Mouse (Mus musculus) heart, embryonic 12.5 days (tissue): ENCODE measurements around the gene Asb10. TPM values are rescaled to one million over a fixed set of nuclear protein-coding genes. Genes with fewer than 3 reads are reported as not detected.
"Not testable (repeated sequence)": the region's sequence is repeated elsewhere in the genome, so short reads cannot be mapped to it uniquely, and the experiment has no call there.

ENCODE experiments used
- ATAC-seq: fragments of 200-750 bp; cut with Nextera tagmentation; 2 replicates; pipeline ENCODE4 v1.8.0; 2017; ENCODE audit warnings: moderate TSS enrichment, moderate library complexity; ENCODE audit not compliant: insufficient number of reproducible peaks, low FRiP score
- H3K27ac ChIP-seq: fragments of 300-500 bp; sonication (generic); 2 replicates; pipeline ENCODE4 v1.5.1; 2016; ENCODE audit warnings: mild to moderate bottlenecking, moderate library complexity; ENCODE audit not compliant: poor library complexity, severe bottlenecking
- H3K27me3 ChIP-seq: fragments of 300-500 bp; sonication (generic); replicated peaks from 2 replicates; pipeline ENCODE4 v1.6.1; 2016; ENCODE audit warnings: mild to moderate bottlenecking, moderate library complexity
- H3K36me3 ChIP-seq: fragments of 300-500 bp; sonication (generic); 2 replicates; pipeline ENCODE4 v1.6.1; 2016; ENCODE audit warnings: mild to moderate bottlenecking, moderate library complexity
- H3K4me1 ChIP-seq: fragments of 300-500 bp; sonication (generic); replicated peaks from 2 replicates; pipeline ENCODE4 v1.6.1; 2016; ENCODE audit warnings: mild to moderate bottlenecking
- H3K4me2 ChIP-seq: fragments of 300-500 bp; sonication (generic); 2 replicates; pipeline ENCODE4 v1.6.1; 2016; ENCODE audit warnings: mild to moderate bottlenecking, moderate library complexity
- H3K4me3 ChIP-seq: fragments of 300-500 bp; sonication (generic); 2 replicates; pipeline ENCODE4 v1.5.1; 2016; ENCODE audit warnings: mild to moderate bottlenecking
- H3K9ac ChIP-seq: fragments of 300-500 bp; sonication (generic); 2 replicates; pipeline ENCODE4 v1.6.1; 2016; ENCODE audit warnings: mild to moderate bottlenecking, moderate library complexity
- H3K9me3 ChIP-seq: fragments of 300-500 bp; sonication (generic); replicated peaks from 2 replicates; pipeline ENCODE4 v1.6.1; 2016; ENCODE audit warnings: mild to moderate bottlenecking, moderate library complexity
- WGBS: fragments of 180-500 bp; shearing (Covaris S2); methylation state at CpG from one replicate; pipeline ENCODE4 v1.1.7; 2016; 5-methylcytosine and 5-hydroxymethylcytosine counted together
- polyA plus RNA-seq: library from polyadenylated mRNA; unstranded; fragments of >200 nt; fragmentation: Nextera tagmentation; extraction: Ambion mirVana; gene quantifications from 2 replicates; pipeline ENCODE4 v1.2.1, GENCODE M21; 2016

Gene Asb10
- polyA plus RNA-seq, 1 experiment from 2014 or later: 4.7 TPM

- Histone ChIP-seq H3K9me3 (0 out of 2 replicates have a peak, but pooled peaks cover 4% of the 10 kb centered on the region), H3K4me1 (no peaks in the 10 kb centered on the region), H3K27me3 (peaks cover 15% of the 10 kb centered on the region; the same call in 1 of the 2 replicates), H3K9ac (no peak within 1 kb of the TSS), H3K4me3 (no peak within 1 kb of the TSS), H3K27ac (no peak within 1 kb of the TSS), H3K36me3 (no peaks in the 10 kb centered on the region), H3K4me2 (no peak within 1 kb of the TSS)
- WGBS: 59% methylated on average over 2 of the region's 2 CpGs
- ATAC-seq: no peak
These were observed 15.9 kb upstream of the Asb10 start, which contains the start of gene 4931409K22Rik for GRCm38 (mm10) chr5:24556709-24557108. Gene 4931409K22Rik (minus strand): TSS chr5:24556809.

- peaks cover 26% of the 10 kb centered on the region for H3K27me3 ChIP-seq
- H3K4me3 ChIP-seq, H3K4me2 ChIP-seq, H3K9me3 ChIP-seq, ATAC-seq, H3K36me3 ChIP-seq, H3K27ac ChIP-seq, H3K9ac ChIP-seq, H3K4me1 ChIP-seq: not testable (repeated sequence)
- WGBS: 88% methylated on average over 7 of the region's 7 CpGs
These were observed 14.6 kb upstream of the Asb10 start for GRCm38 (mm10) chr5:24555335-24555734.

GRCm38 (mm10) chr5:24553621-24554244 lies 13.0 kb upstream of the Asb10 start:
- no peaks in the 10 kb centered on the region for H3K36me3 ChIP-seq
- no peak for ATAC-seq
- H3K27me3 ChIP-seq: peaks cover 40% of the 10 kb centered on the region
- H3K4me3 ChIP-seq: no peak overlapping the region
- H3K27ac ChIP-seq: no peak overlapping the region
- peaks cover 9% of the 10 kb centered on the region for H3K4me1 ChIP-seq
- H3K9me3 ChIP-seq: 0 out of 2 replicates have a peak, but pooled peaks cover 4% of the 10 kb centered on the region
- 60% methylated on average over 5 of the region's 5 CpGs for WGBS
- H3K4me2 ChIP-seq: no peak overlapping the region
- H3K9ac ChIP-seq: no peak overlapping the region

GRCm38 (mm10) chr5:24551317-24551688 lies 10.5 kb upstream of the Asb10 start:
- 46% methylated on average over 2 of the region's 2 CpGs for WGBS

GRCm38 (mm10) chr5:24550598-24551316 lies 10.0 kb upstream of the Asb10 start:
- Histone ChIP-seq H3K36me3 (no peaks in the 10 kb centered on the region), H3K9ac (no peak overlapping the region), H3K9me3 (0 out of 2 replicates have a peak, but pooled peaks cover under 1% of the 10 kb centered on the region), H3K27me3 (peaks cover 40% of the 10 kb centered on the region), H3K4me1 (peaks cover 9% of the 10 kb centered on the region), H3K4me2 (peak overlapping the region; percentile 41), H3K4me3 (no peak overlapping the region; the same call in 1 of the 2 replicates), H3K27ac (no peak overlapping the region)
- ATAC-seq: no peak
- 33% methylated on average over 26 of the region's 26 CpGs for WGBS

More at GRCm38 (mm10) chr5:24551317-24551688, 10.5 kb upstream of the Asb10 start:
- Histone ChIP-seq H3K4me1 (peaks cover 9% of the 10 kb centered on the region), H3K4me2 (peak overlapping the region; percentile 41), H3K27ac (no peak overlapping the region), H3K9me3 (0 out of 2 replicates have a peak, but pooled peaks cover 4% of the 10 kb centered on the region), H3K27me3 (peaks cover 40% of the 10 kb centered on the region), H3K4me3 (no peak overlapping the region), H3K36me3 (no peaks in the 10 kb centered on the region), H3K9ac (no peak overlapping the region)
- ATAC-seq: no peak

- Histone ChIP-seq H3K4me3 (no peak overlapping the region), H3K4me1 (peaks cover 25% of the 10 kb centered on the region), H3K27me3 (peaks cover 13% of the 10 kb centered on the region), H3K4me2 (no peak overlapping the region), H3K9me3 (no peaks in the 10 kb centered on the region), H3K27ac (no peak overlapping the region), H3K9ac (no peak overlapping the region), H3K36me3 (no peaks in the 10 kb centered on the region)
- 77% methylated on average over 7 of the region's 7 CpGs for WGBS
- ATAC-seq: no peak
These were observed 1.9 kb upstream of the Asb10 start for GRCm38 (mm10) chr5:24542643-24543042.

GRCm38 (mm10) chr5:24541144-24541569 lies 379 bp upstream of the Asb10 start:
- Histone ChIP-seq H3K4me3 (peak overlapping the region; percentile 42), H3K9me3 (no peaks in the 10 kb centered on the region), H3K36me3 (no peaks in the 10 kb centered on the region), H3K9ac (0 out of 2 replicates have a peak overlapping the region, but pooled peaks have one; percentile 8), H3K4me2 (peak overlapping the region; percentile 73), H3K4me1 (peaks cover 25% of the 10 kb centered on the region), H3K27ac (peak overlapping the region; percentile 67), H3K27me3 (peaks cover 26% of the 10 kb centered on the region)
- 10% methylated on average over 6 of the region's 6 CpGs for WGBS
- no peak; the same call in 1 of the 2 replicates for ATAC-seq

- H3K9me3 ChIP-seq: no peaks in the 10 kb centered on the region
- 65% methylated on average over 22 of the region's 22 CpGs for WGBS
- peaks cover 35% of the 10 kb centered on the region for H3K27me3 ChIP-seq
- no peaks in the 10 kb centered on the region for H3K36me3 ChIP-seq
- H3K4me2 ChIP-seq: peak overlapping the region; percentile 73
- H3K4me1 ChIP-seq: peaks cover 25% of the 10 kb centered on the region
- peak overlapping the region; percentile 42 for H3K4me3 ChIP-seq
- peak overlapping the region; percentile 67 for H3K27ac ChIP-seq
- no peak for ATAC-seq
- H3K9ac ChIP-seq: no peak overlapping the region
These were observed 1.0 kb downstream of the Asb10 start for GRCm38 (mm10) chr5:24539571-24540296.

GRCm38 (mm10) chr5:24537618-24538017 lies 3.2 kb downstream of the Asb10 start:
- no peak overlapping the region for H3K4me2 ChIP-seq
- H3K4me3 ChIP-seq: no peak overlapping the region
- ATAC-seq: no peak
- H3K27ac ChIP-seq: no peak overlapping the region
- no peaks in the 10 kb centered on the region for H3K36me3 ChIP-seq
- H3K9ac ChIP-seq: no peak overlapping the region
- H3K9me3 ChIP-seq: no peaks in the 10 kb centered on the region
- H3K27me3 ChIP-seq: peaks cover 52% of the 10 kb centered on the region
- H3K4me1 ChIP-seq: peaks cover 25% of the 10 kb centered on the region
- 65% methylated on average over 16 of the region's 16 CpGs for whole genome bisulfite sequencing

GRCm38 (mm10) chr5:24536511-24536910 lies 4.3 kb downstream of the Asb10 start:
- no peak for ATAC-seq
- Histone ChIP-seq H3K9ac (no peak overlapping the region; the same call in 1 of the 2 replicates), H3K27me3 (peaks cover 63% of the 10 kb centered on the region), H3K4me2 (no peak overlapping the region), H3K4me1 (peaks cover 24% of the 10 kb centered on the region), H3K9me3 (no peaks in the 10 kb centered on the region), H3K4me3 (no peak overlapping the region), H3K36me3 (no peaks in the 10 kb centered on the region), H3K27ac (no peak overlapping the region)
- WGBS: 78% methylated on average over 5 of the region's 5 CpGs

- Histone ChIP-seq H3K9ac (no peak overlapping the region), H3K9me3 (no peaks in the 10 kb centered on the region), H3K36me3 (no peaks in the 10 kb centered on the region), H3K4me1 (peaks cover 16% of the 10 kb centered on the region), H3K27ac (no peak overlapping the region), H3K4me2 (no peak overlapping the region), H3K4me3 (no peak overlapping the region), H3K27me3 (peaks cover 71% of the 10 kb centered on the region)
- 77% methylated on average over 3 of the region's 3 CpGs for WGBS
- no peak for ATAC-seq
These were observed 5.0 kb downstream of the Asb10 start for GRCm38 (mm10) chr5:24535731-24536130.
